Mouse (Mus musculus) heart, postnatal 0 days (tissue): ENCODE measurements around the gene Ngef. TPM values are rescaled to one million over a fixed set of nuclear protein-coding genes. Genes with fewer than 3 reads are reported as not detected.
A peak's percentile ranks its signal among the peaks of the same experiment; 100 is the strongest.

Experiments
- ATAC-seq: fragments of 200-750 bp; cut with Nextera tagmentation; 2 replicates; pipeline ENCODE4 v1.8.0; 2017; ENCODE audit warnings: low read depth, moderate number of reproducible peaks, moderate library complexity; ENCODE audit not compliant: insufficient read depth
- DNase-seq: peaks from one replicate; pipeline ENCODE4 v3.0.0-alpha.2; 2016; ENCODE audit warnings: low spot score
- H3K27ac ChIP-seq: fragments of 300-500 bp; sonication (generic); 2 replicates; pipeline ENCODE4 v1.5.1; 2014; ENCODE audit warnings: low read depth, mild to moderate bottlenecking
- H3K27me3 ChIP-seq: fragments of 300-500 bp; sonication (generic); 2 replicates; pipeline ENCODE4 v1.6.1; 2014; ENCODE audit warnings: low read length, mixed read lengths; ENCODE audit not compliant: control insufficient read depth, insufficient read depth
- H3K36me3 ChIP-seq: fragments of 300-500 bp; sonication (generic); replicated peaks from 2 replicates; pipeline ENCODE4 v1.6.1; 2014; ENCODE audit warnings: low read length, mixed read lengths; ENCODE audit not compliant: control insufficient read depth, insufficient read depth
- H3K4me1 ChIP-seq: fragments of 300-500 bp; sonication (generic); 2 replicates; pipeline ENCODE4 v1.6.1; 2014; ENCODE audit warnings: antibody characterized with exemption; ENCODE audit not compliant: control insufficient read depth, insufficient read depth
- H3K4me2 ChIP-seq: fragments of 300-500 bp; sonication (generic); 2 replicates; pipeline ENCODE4 v1.6.1; 2014; ENCODE audit warnings: low read depth, mild to moderate bottlenecking, low read length, moderate library complexity
- H3K4me3 ChIP-seq: fragments of 300-500 bp; sonication (generic); 2 replicates; pipeline ENCODE4 v1.5.1; 2014; ENCODE audit warnings: low read depth, low read length
- H3K9ac ChIP-seq: fragments of 300-500 bp; sonication (generic); replicated peaks from 2 replicates; pipeline ENCODE4 v1.6.1; 2014; ENCODE audit warnings: low read depth, low read length, mixed read lengths
- H3K9me3 ChIP-seq: fragments of 300-500 bp; sonication (generic); replicated peaks from 2 replicates; pipeline ENCODE4 v1.6.1; 2016; ENCODE audit warnings: low read length; ENCODE audit not compliant: control insufficient read depth
- CTCF ChIP-seq: IDR thresholded peaks from 2 replicates; pipeline ENCODE4 v1.5.1; 2016; ENCODE audit warnings: antibody characterized with exemption, control low read depth, low read depth
- EP300 ChIP-seq: IDR thresholded peaks from 2 replicates; pipeline ENCODE4 v1.6.1; 2016; ENCODE audit warnings: antibody characterized with exemption, low read depth
- WGBS: fragments of 180-500 bp; shearing (Covaris S2); extraction: QIAGEN DNeasy Blood & Tissue Kit; methylation state at CpG from one replicate; pipeline ENCODE4 v1.1.7; 2014; 5-methylcytosine and 5-hydroxymethylcytosine counted together
- polyA plus RNA-seq: library from polyadenylated mRNA; unstranded; fragments of >200 nt; fragmentation: Nextera tagmentation; extraction: Ambion mirVana; gene quantifications from 2 replicates; pipeline ENCODE4 v1.2.1, GENCODE M21; 2015
- total RNA-seq: library from RNA; depleted of rRNA; stranded (reverse); fragments of >200 nt; gene quantifications from 2 replicates; pipeline ENCODE4 v1.2.3, GENCODE M21; 2014; ENCODE audit warnings: low replicate concordance

The Ngef gene
- total and polyA plus RNA-seq, 2 experiments from 2014 or later, result 0.05 TPM; not detected in 1

- Histone ChIP-seq H3K27ac (no peak overlapping the region), H3K36me3 (no peaks in the 10 kb centered on the region), H3K27me3 (no peaks in the 10 kb centered on the region), H3K9ac (no peak overlapping the region), H3K4me1 (no peaks in the 10 kb centered on the region), H3K9me3 (no peaks in the 10 kb centered on the region), H3K4me2 (no peak overlapping the region), H3K4me3 (no peak overlapping the region)
- DNase-seq, result no peak
- ATAC-seq, result no peak
- WGBS, result 59% methylated on average over 2 of the region's 2 CpGs
- TF ChIP-seq EP300, result no peak
- no peak for TF ChIP-seq CTCF
Observed at GRCm38 (mm10) chr1:87601801-87602200, 28.1 kb upstream of the Ngef start.

DNA sequence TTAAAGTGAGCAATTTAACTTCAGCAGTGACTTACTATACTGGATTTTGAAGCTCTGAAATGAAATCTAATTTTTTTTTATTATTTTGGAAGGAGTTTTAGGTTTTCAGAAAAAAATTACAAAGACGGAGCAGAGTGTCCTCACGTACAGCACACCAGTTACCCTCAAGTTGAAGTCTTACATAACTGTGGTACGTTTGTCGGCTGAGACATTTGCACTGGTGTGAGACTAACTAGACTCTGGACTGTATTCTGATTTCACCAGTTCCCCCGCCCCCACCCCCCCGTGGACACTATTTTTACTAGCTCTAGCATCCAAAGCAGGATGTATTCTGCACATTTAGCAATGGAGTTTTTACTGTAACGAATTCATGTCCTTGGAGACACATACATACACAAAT is 26.9 kb upstream of the Ngef start:
- Histone ChIP-seq H3K4me3 (no peak overlapping the region), H3K27me3 (no peaks in the 10 kb centered on the region), H3K9ac (no peak overlapping the region), H3K9me3 (no peaks in the 10 kb centered on the region), H3K4me1 (no peaks in the 10 kb centered on the region), H3K4me2 (no peak overlapping the region), H3K36me3 (no peaks in the 10 kb centered on the region), H3K27ac (no peak overlapping the region)
- ATAC-seq (no peak), DNase-seq (no peak)
- WGBS, result 61% methylated on average over 7 of the region's 7 CpGs
- TF ChIP-seq CTCF (no peak), EP300 (no peak)

- DNase-seq, result no peak
- H3K9me3 ChIP-seq, result no peaks in the 10 kb centered on the region
- ATAC-seq, result no peak
- H3K4me1 ChIP-seq, result no peaks in the 10 kb centered on the region
- H3K36me3 ChIP-seq, result no peaks in the 10 kb centered on the region
- 88% methylated on average over 10 of the region's 10 CpGs for WGBS
- no peak for TF ChIP-seq EP300
- no peak for TF ChIP-seq CTCF
- H3K9ac ChIP-seq, result no peak overlapping the region
- H3K4me2 ChIP-seq, result no peak overlapping the region
- no peak overlapping the region; the same call in 1 of the 2 replicates for H3K27ac ChIP-seq
- no peak overlapping the region for H3K4me3 ChIP-seq
- no peaks in the 10 kb centered on the region for H3K27me3 ChIP-seq
Observed at GRCm38 (mm10) chr1:87594671-87595070, 21.0 kb upstream of the Ngef start.

- H3K27me3 ChIP-seq, result no peaks in the 10 kb centered on the region
- TF ChIP-seq CTCF (no peak), EP300 (no peak)
- no peak overlapping the region for H3K9ac ChIP-seq
- no peak overlapping the region for H3K4me3 ChIP-seq
- 19% methylated on average over 3 of the region's 3 CpGs for WGBS
- H3K4me1 ChIP-seq, result no peaks in the 10 kb centered on the region
- no peaks in the 10 kb centered on the region for H3K36me3 ChIP-seq
- no peak overlapping the region for H3K27ac ChIP-seq
- no peak overlapping the region for H3K4me2 ChIP-seq
- peak; percentile 41 for DNase-seq
- H3K9me3 ChIP-seq, result no peaks in the 10 kb centered on the region
- ATAC-seq, result peak; percentile 63
Observed at GRCm38 (mm10) chr1:87594261-87594660, 20.6 kb upstream of the Ngef start.

DNA sequence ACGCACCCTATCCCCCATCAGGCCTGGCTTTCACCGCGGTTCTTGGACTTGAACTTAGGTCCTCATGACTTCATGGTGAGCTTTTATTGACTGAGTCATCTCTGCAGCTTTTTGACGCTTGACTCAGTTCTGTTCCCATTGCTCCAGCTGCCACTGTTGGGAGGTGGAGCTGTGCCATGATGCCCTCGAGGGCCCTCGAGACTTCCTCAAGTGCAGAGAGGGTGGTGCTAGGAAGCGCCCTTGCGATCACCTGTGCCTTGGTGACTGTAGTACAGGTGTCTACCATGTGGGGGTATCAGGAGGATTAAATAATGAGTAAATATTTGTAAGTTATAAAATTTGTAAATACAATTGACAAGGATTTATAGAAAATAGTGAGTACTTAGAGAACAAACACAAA is 16.3 kb upstream of the Ngef start:
- ATAC-seq (no peak), DNase-seq (no peak)
- no peaks in the 10 kb centered on the region for H3K27me3 ChIP-seq
- no peak for TF ChIP-seq EP300
- no peak for TF ChIP-seq CTCF
- H3K36me3 ChIP-seq, result no peaks in the 10 kb centered on the region
- no peak overlapping the region for H3K9ac ChIP-seq
- WGBS, result 83% methylated on average over 8 of the region's 8 CpGs
- H3K4me3 ChIP-seq, result no peak overlapping the region
- no peak overlapping the region for H3K4me2 ChIP-seq
- no peaks in the 10 kb centered on the region for H3K4me1 ChIP-seq
- no peaks in the 10 kb centered on the region for H3K9me3 ChIP-seq
- H3K27ac ChIP-seq, result no peak overlapping the region

DNA sequence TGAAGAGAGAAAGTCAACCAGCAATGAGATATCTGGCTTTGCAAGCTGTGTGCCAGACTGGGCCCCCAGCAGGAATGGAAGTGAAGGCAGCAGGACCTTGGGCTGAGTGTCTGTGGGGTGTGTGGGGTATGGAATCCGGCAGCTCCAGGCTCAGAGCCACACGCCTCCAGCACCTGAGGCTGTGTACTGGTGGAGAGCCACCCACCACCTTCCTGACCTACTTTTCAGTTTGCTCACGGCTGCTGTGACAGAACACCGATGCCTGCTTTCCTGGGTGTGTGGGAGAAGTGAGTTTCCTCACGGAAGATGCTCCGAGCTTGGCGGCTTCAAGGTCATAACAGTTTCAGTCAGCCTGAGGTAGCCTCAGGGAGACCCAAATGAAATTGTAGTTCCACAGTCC is 15.5 kb upstream of the Ngef start:
- WGBS, result 75% methylated on average over 7 of the region's 7 CpGs
- TF ChIP-seq EP300 (no peak), CTCF (no peak)

More for the DNA sequence above, 15.5 kb upstream of the Ngef start:
- Histone ChIP-seq H3K27me3 (no peaks in the 10 kb centered on the region), H3K27ac (no peak overlapping the region), H3K4me1 (no peaks in the 10 kb centered on the region), H3K9me3 (no peaks in the 10 kb centered on the region), H3K4me2 (no peak overlapping the region), H3K36me3 (no peaks in the 10 kb centered on the region), H3K9ac (no peak overlapping the region), H3K4me3 (no peak overlapping the region)
- no peak for ATAC-seq
- DNase-seq, result no peak
